Mouse (Mus musculus): ENCODE measurements around the gene Fut1. TPM values are rescaled to one million over a fixed set of nuclear protein-coding genes. Genes with fewer than 3 reads are reported as not detected.

Gene Fut1
- polyA plus RNA-seq, 1 experiment, result 0.07 TPM

DNA sequence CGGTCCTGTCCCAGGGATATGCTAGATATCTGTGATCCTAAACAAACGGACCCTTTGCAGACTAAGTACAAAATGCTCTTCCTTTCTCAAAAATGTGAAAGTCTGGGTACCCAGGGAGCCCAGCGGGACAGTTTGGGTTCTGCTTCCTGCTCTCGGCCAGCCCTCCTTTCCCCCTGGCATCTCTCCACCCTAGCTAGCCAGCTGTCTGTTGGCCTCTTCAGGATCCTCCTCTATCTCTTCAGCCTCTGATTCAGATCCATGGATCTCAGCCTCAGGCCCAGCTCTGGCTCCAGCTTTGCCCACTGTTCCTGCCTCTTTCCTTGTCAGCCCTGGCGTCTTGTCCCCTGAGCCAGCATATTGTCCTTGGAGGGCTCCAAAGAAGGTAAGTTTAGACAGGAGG, 25.0 kb downstream of the Fut1 start:
- peak; percentile 58 to 65 for DNase-seq
- Histone ChIP-seq H3K4me3 (replicated peaks; ENCODE audit: insufficient read depth, low read depth, low read length) (peak overlapping the region; percentile 37), H3K27me3 (ENCODE audit: control insufficient read depth, insufficient read depth, low read length) (no peaks in the 10 kb centered on the region), H3K4me1 (ENCODE audit: control insufficient read depth, insufficient read depth, low read length) (peaks cover 26% of the 10 kb centered on the region), H3K27ac (ENCODE audit: insufficient read depth, low read length) (peak overlapping the region; percentile 84)
- no peak for TF ChIP-seq POLR2A (IDR thresholded peaks at IDR 0.05; ENCODE audit: borderline replicate concordance, insufficient read depth, low read length)
- TF ChIP-seq CTCF (IDR thresholded peaks at IDR 0.05; ENCODE audit: borderline replicate concordance, insufficient read depth, low read depth, low read length), result no peak
- WGBS, result 19% methylated on average over 5 of the region's 5 CpGs

DNA sequence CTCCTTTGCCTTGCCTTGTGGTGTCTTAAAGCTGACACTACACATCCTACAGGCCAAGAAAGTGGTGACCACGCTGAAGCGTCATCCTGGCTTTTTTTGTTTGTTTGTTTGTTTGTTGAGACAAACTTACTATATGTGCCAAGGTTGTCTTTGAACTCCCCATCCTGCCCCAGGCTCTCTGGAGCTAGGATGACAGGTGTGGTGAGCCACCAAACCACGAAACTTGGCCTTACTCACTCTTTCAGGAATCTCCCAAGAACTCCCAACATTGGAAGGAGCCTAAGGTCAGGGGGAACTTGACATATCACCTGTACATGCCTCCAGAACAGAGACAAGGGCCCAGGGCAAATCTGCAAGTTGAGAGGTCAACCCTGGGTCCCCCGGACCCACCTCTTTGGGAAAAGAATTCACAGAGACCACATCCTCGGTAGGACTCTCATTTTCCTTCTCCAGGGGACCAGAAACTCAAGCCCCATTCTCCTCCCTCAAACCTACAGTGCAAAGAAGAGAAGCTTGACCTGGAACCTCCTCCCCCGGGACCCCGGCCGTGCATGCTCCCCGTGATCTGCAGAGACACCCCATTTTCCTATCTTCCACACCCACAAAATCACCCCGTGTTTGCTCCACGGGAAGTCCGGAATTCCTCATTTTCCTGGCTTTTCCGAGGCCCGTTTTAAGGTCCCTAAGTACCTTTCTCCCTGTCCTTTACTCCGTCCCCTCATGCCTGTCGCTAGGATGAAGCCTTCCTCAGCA, 25.6 kb downstream of the Fut1 start:
- WGBS, result 27% methylated on average over 16 of the region's 16 CpGs
- H3K27me3 ChIP-seq (ENCODE audit: control insufficient read depth, insufficient read depth, low read length), result no peaks in the 10 kb centered on the region
- DNase-seq, result no peak
- TF ChIP-seq CTCF (IDR thresholded peaks at IDR 0.05; ENCODE audit: borderline replicate concordance, insufficient read depth, low read depth, low read length) (no peak), POLR2A (IDR thresholded peaks at IDR 0.05; ENCODE audit: borderline replicate concordance, insufficient read depth, low read length) (no peak)
- H3K27ac ChIP-seq (ENCODE audit: insufficient read depth, low read length), result peak overlapping the region; percentile 84
- H3K4me1 ChIP-seq (ENCODE audit: control insufficient read depth, insufficient read depth, low read length), result peaks cover 24% of the 10 kb centered on the region
- H3K4me3 ChIP-seq (replicated peaks; ENCODE audit: insufficient read depth, low read depth, low read length), result peak overlapping the region; percentile 74

DNA sequence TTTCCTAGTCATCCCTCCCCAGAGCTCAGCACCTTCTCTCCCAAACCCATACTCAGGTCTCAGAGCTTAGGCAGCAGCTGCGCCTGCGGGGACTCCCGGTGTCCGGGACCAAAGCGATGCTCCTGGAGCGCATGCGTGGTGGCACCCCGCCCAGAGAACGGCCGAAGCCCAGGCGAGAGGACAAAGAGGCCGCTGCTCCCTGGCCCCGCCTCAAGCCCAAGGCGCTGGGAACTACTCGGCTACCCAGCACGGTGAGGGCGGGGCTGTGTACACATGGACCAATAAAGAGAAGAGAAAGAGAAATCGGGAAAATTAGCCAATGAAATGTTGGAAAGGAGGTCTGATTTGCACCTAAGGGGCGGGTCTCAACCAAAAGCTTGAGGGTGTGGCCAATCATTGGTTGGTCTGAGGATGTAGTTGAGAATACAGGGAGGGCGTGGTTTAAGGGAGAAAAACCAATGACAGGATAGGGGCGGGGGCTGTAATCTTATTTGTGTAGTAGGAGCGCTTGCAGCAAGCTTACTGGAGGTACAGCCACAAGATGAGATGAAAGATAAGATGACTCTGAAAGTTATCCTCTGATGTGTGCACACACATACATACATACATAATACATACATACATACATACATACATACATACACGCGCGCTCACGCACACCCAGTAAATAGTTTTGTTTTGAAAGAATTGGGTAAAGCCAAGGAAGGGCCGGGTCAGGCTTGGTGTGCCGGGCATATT, 26.5 kb downstream of the Fut1 start:
- WGBS, result 5% methylated on average over 28 of the region's 28 CpGs
- peak overlapping the region; percentile 74 for H3K4me3 ChIP-seq (replicated peaks; ENCODE audit: insufficient read depth, low read depth, low read length)
- TF ChIP-seq CTCF (IDR thresholded peaks at IDR 0.05; ENCODE audit: borderline replicate concordance, insufficient read depth, low read depth, low read length) (no peak), POLR2A (IDR thresholded peaks at IDR 0.05; ENCODE audit: borderline replicate concordance, insufficient read depth, low read length) (peak; percentile 84)

DNA sequence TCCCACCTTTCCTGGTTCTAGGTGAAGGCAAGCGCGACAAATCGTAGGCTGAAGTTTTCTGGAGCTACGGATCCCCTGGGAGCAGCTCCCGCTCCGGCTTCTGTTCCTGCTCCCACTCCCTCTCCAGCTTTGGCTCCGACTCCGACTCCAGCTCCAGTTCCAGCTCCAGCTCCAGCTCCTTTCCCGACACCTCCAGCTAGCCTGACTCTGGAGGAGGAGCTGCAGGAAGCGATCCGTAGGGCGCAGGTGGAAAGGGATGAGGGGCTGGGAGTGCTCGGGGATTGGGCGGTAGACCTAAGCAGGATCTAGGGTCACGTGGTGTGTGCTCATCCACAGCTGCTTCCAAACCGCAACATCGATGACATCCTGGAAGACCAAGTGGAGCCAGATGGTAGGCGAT, 27.1 kb downstream of the Fut1 start:
- H3K27ac ChIP-seq (ENCODE audit: insufficient read depth, low read length), result peak overlapping the region; percentile 32
- H3K27me3 ChIP-seq (ENCODE audit: control insufficient read depth, insufficient read depth, low read length), result no peaks in the 10 kb centered on the region
- peak; percentile 73 to 74 for DNase-seq
- peak overlapping the region; percentile 54 for H3K4me3 ChIP-seq (replicated peaks; ENCODE audit: insufficient read depth, low read depth, low read length)
- H3K4me1 ChIP-seq (ENCODE audit: control insufficient read depth, insufficient read depth, low read length), result peaks cover 22% of the 10 kb centered on the region
- TF ChIP-seq POLR2A (IDR thresholded peaks at IDR 0.05; ENCODE audit: borderline replicate concordance, insufficient read depth, low read length) (0 out of 2 replicates have a peak, but pooled peaks have one; percentile 7), CTCF (IDR thresholded peaks at IDR 0.05; ENCODE audit: borderline replicate concordance, insufficient read depth, low read depth, low read length) (no peak)
- 4% methylated on average over 18 of the region's 18 CpGs for WGBS

More for the DNA sequence above, 26.5 kb downstream of the Fut1 start:
- peak overlapping the region; percentile 84 for H3K27ac ChIP-seq (ENCODE audit: insufficient read depth, low read length)
- no peaks in the 10 kb centered on the region for H3K27me3 ChIP-seq (ENCODE audit: control insufficient read depth, insufficient read depth, low read length)
- DNase-seq, result peak; percentile 99 to 100
- H3K4me1 ChIP-seq (ENCODE audit: control insufficient read depth, insufficient read depth, low read length), result peaks cover 22% of the 10 kb centered on the region

DNA sequence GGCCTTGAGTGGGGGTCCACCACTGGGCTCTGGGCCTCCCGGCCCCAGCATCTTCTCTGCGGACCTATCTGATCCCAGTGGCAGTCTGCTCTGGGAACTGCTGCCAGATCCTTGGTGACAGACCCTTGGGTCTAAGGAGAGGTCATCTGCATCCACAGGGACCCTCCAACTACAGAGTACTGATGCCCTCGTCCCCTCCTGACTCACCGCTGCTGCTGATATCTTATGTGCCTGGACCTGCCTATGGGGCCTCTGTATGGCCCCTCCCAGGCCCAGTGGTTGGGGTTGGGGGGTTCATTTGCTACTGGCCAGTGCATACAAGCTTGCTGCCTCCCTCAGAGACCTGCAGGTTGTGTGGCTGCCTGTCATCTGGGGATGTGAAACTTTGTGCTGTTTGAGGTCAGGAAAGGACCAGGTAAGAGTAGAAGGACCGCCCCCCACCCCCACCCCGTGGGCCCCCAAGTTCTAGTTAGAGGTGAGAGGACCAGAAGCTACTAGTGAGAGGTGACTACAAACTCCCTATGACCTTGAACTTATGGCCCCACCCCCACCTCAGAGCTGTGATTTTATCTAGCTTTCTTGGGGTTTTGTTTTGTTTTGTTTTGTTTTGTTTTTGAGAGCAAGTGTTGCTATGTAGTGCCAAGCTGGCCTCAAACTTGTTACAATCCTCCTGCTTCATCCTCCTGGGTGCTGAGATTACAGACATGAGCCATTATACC, 27.9 kb downstream of the Fut1 start:
- H3K27ac ChIP-seq (ENCODE audit: insufficient read depth, low read length), result peak overlapping the region; percentile 32
- DNase-seq, result no peak
- peaks cover 22% of the 10 kb centered on the region for H3K4me1 ChIP-seq (ENCODE audit: control insufficient read depth, insufficient read depth, low read length)
- peak overlapping the region; percentile 54 for H3K4me3 ChIP-seq (replicated peaks; ENCODE audit: insufficient read depth, low read depth, low read length)
- no peak for TF ChIP-seq POLR2A (IDR thresholded peaks at IDR 0.05; ENCODE audit: borderline replicate concordance, insufficient read depth, low read length)
- no peak for TF ChIP-seq CTCF (IDR thresholded peaks at IDR 0.05; ENCODE audit: borderline replicate concordance, insufficient read depth, low read depth, low read length)
- 66% methylated on average over 6 of the region's 6 CpGs for WGBS
- H3K27me3 ChIP-seq (ENCODE audit: control insufficient read depth, insufficient read depth, low read length), result no peaks in the 10 kb centered on the region

DNA sequence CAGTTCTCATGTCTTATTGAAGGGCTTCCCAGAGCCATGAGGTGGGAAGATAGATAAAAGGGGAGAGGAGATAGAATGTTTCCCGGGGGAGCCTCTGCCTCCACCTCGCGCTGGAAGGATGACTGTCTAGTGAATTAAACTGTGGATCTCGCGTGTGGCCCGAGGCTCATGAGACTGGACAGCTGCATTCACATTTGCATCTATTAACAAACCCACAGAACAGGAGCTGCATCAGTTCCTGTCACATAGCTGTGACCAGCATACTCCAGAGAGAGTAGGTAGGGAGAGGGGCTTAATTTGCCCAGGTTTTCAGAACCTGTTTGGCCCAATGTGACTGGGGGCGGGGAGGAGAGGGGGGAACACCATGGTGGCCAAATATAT, 28.5 kb downstream of the Fut1 start:
- Histone ChIP-seq H3K4me1 (ENCODE audit: control insufficient read depth, insufficient read depth, low read length) (peaks cover 21% of the 10 kb centered on the region), H3K4me3 (replicated peaks; ENCODE audit: insufficient read depth, low read depth, low read length) (no peak overlapping the region), H3K27me3 (ENCODE audit: control insufficient read depth, insufficient read depth, low read length) (no peaks in the 10 kb centered on the region), H3K27ac (ENCODE audit: insufficient read depth, low read length) (no peak overlapping the region)
- no peak for DNase-seq
- WGBS, result 83% methylated on average over 7 of the region's 7 CpGs
- TF ChIP-seq CTCF (IDR thresholded peaks at IDR 0.05; ENCODE audit: borderline replicate concordance, insufficient read depth, low read depth, low read length), result no peak
- TF ChIP-seq POLR2A (IDR thresholded peaks at IDR 0.05; ENCODE audit: borderline replicate concordance, insufficient read depth, low read length), result no peak

DNA sequence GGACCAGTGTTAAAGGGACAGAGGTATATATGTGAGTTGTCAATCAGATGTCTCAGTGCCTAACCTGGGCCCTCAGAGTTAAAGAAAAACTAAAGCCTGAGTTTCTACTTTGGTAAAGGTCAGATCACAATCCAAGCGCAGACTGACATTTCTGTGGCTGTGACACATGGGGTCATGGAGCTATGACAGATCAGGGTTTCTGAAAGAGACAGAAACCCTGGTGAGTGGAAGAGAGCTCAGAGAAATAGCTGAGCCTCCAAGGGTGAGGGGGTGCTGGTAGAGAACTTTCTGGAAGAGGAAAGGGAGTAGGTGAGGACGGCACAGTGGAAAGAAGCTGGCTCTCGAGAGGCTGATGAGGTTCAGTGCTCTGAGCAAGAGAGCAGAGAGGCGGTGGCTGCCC, 29.6 kb downstream of the Fut1 start:
- Histone ChIP-seq H3K4me3 (replicated peaks; ENCODE audit: insufficient read depth, low read depth, low read length) (no peak overlapping the region), H3K4me1 (ENCODE audit: control insufficient read depth, insufficient read depth, low read length) (peaks cover 10% of the 10 kb centered on the region), H3K27ac (ENCODE audit: insufficient read depth, low read length) (no peak overlapping the region), H3K27me3 (ENCODE audit: control insufficient read depth, insufficient read depth, low read length) (no peaks in the 10 kb centered on the region)
- TF ChIP-seq CTCF (IDR thresholded peaks at IDR 0.05; ENCODE audit: borderline replicate concordance, insufficient read depth, low read depth, low read length) (no peak), POLR2A (IDR thresholded peaks at IDR 0.05; ENCODE audit: borderline replicate concordance, insufficient read depth, low read length) (no peak)
- DNase-seq, result no peak
- 66% methylated on average over 4 of the region's 4 CpGs for WGBS
